Mouse (Mus musculus) midbrain, embryonic 12.5 days (tissue): ENCODE measurements around the gene Cyyr1. TPM values are rescaled to one million over a fixed set of nuclear protein-coding genes. Genes with fewer than 3 reads are reported as not detected.

Experiments
- ATAC-seq: fragments of 200-750 bp; cut with Nextera tagmentation; 2 replicates; pipeline ENCODE4 v1.8.0; 2017; ENCODE audit warnings: low read depth, moderate TSS enrichment, moderate library complexity; ENCODE audit not compliant: low FRiP score
- H3K27ac ChIP-seq: fragments of 300-500 bp; sonication (generic); replicated peaks from 2 replicates; pipeline ENCODE4 v1.5.1; 2016; ENCODE audit warnings: mild to moderate bottlenecking
- H3K27me3 ChIP-seq: fragments of 300-500 bp; sonication (generic); 2 replicates; pipeline ENCODE4 v1.6.1; 2016; ENCODE audit warnings: mild to moderate bottlenecking
- H3K36me3 ChIP-seq: fragments of 300-500 bp; sonication (generic); 2 replicates; pipeline ENCODE4 v1.6.1; 2016
- H3K4me1 ChIP-seq: fragments of 300-500 bp; sonication (generic); 2 replicates; pipeline ENCODE4 v1.6.1; 2016
- H3K4me2 ChIP-seq: fragments of 300-500 bp; sonication (generic); replicated peaks from 2 replicates; pipeline ENCODE4 v1.6.1; 2016; ENCODE audit warnings: mild to moderate bottlenecking, moderate library complexity
- H3K4me3 ChIP-seq: fragments of 300-500 bp; sonication (generic); 2 replicates; pipeline ENCODE4 v1.5.1; 2016; ENCODE audit warnings: mild to moderate bottlenecking
- H3K9ac ChIP-seq: fragments of 300-500 bp; sonication (generic); replicated peaks from 2 replicates; pipeline ENCODE4 v1.6.1; 2016; ENCODE audit warnings: mild to moderate bottlenecking, moderate library complexity
- H3K9me3 ChIP-seq: fragments of 300-500 bp; sonication (generic); 2 replicates; pipeline ENCODE4 v1.6.1; 2016; ENCODE audit warnings: mild to moderate bottlenecking
- WGBS: fragments of 180-500 bp; shearing (Covaris S2); methylation state at CpG from one replicate; pipeline ENCODE4 v1.1.7; 2016; 5-methylcytosine and 5-hydroxymethylcytosine counted together
- polyA plus RNA-seq: library from polyadenylated mRNA; unstranded; fragments of >200 nt; fragmentation: Nextera tagmentation; extraction: Ambion mirVana; gene quantifications from 2 replicates; pipeline ENCODE4 v1.2.1, GENCODE M21; 2016

The Cyyr1 gene
- polyA plus RNA-seq, 1 experiment from 2014 or later: 3.2 TPM

DNA sequence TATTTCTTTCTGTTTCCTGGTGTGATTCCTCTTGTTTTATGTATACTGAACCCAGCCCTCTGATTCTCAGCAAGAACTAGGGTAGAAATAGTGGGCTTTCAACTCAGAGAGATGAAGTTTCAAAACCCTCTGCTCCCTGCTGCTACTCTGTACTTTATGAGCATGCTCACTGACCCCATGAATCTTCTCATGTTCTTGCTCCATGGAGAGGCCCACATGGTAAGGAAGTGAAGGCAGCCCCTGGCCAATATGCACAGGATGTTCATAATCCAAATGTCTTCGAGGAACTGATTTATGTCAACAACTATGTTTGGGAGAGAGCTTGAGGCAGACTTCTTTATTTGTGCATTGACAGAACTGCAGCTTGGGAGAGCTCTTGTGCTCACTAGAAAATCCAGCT is 106.9 kb downstream of the Cyyr1 start:
- H3K4me1 ChIP-seq: no peaks in the 10 kb centered on the region
- no peak for ATAC-seq
- H3K27ac ChIP-seq: no peak overlapping the region
- no peak overlapping the region for H3K4me3 ChIP-seq
- no peaks in the 10 kb centered on the region for H3K36me3 ChIP-seq
- H3K4me2 ChIP-seq: no peak overlapping the region
- no peaks in the 10 kb centered on the region for H3K9me3 ChIP-seq
- H3K27me3 ChIP-seq: no peaks in the 10 kb centered on the region
- WGBS: 64% methylated on average over 1 of the region's 1 CpGs
- no peak overlapping the region for H3K9ac ChIP-seq

DNA sequence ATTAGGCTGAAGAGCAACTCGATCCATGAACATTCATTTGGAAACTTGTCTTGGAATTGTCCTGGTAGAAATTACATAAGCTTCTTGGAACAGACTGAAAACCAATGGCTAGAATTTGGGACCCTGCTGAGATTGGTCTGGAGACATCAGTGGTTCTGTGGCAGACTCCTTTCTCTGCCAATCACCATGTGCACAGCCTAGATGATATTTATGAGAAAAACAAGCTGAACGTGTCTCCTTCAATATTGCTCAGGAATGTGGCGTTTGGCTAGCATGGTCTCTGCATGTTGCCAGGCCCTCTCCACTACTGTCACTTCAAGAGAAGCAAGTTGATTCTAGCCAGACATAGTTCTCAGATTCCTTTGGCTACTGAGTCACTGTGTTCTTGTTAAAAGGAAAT is 107.4 kb downstream of the Cyyr1 start:
- Histone ChIP-seq H3K36me3 (no peaks in the 10 kb centered on the region), H3K27me3 (no peaks in the 10 kb centered on the region), H3K9ac (no peak overlapping the region), H3K27ac (no peak overlapping the region), H3K4me3 (no peak overlapping the region), H3K4me2 (no peak overlapping the region), H3K4me1 (no peaks in the 10 kb centered on the region), H3K9me3 (no peaks in the 10 kb centered on the region)
- no peak for ATAC-seq
- 77% methylated on average over 3 of the region's 3 CpGs for WGBS

DNA sequence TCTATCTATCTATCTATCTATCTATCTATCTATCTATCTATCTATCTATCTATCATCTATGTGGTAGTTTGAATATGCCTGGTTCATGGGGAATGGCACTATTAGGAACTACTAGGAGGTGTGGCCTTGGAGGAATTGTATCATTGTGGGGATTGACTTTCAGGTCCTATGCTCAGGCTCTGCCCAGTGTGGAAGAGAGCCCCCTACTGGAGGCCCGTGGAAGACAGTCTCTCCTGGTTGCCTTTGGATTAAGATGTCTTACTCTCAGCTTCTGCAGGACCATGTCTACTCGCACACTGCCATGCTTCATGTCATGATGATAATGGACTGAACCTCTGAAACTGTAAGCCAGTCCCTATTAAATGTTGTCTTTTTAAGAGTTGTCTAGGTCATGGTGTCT is 117.8 kb downstream of the Cyyr1 start:
- H3K4me3 ChIP-seq: no peak overlapping the region
- H3K4me1 ChIP-seq: no peaks in the 10 kb centered on the region
- H3K27ac ChIP-seq: no peak overlapping the region
- H3K4me2 ChIP-seq: no peak overlapping the region
- no peaks in the 10 kb centered on the region for H3K36me3 ChIP-seq
- H3K9me3 ChIP-seq: no peaks in the 10 kb centered on the region
- no peaks in the 10 kb centered on the region for H3K27me3 ChIP-seq
- H3K9ac ChIP-seq: no peak overlapping the region
- WGBS: 66% methylated on average over 2 of the region's 2 CpGs
- ATAC-seq: no peak

GRCm38 (mm10) chr16:85429173-85429572 is 124.0 kb downstream of the Cyyr1 start:
- no peaks in the 10 kb centered on the region for H3K4me1 ChIP-seq
- no peak overlapping the region for H3K4me2 ChIP-seq
- no peaks in the 10 kb centered on the region for H3K36me3 ChIP-seq
- H3K9ac ChIP-seq: no peak overlapping the region
- no peak overlapping the region for H3K4me3 ChIP-seq
- WGBS: 21% methylated on average over 3 of the region's 3 CpGs
- no peaks in the 10 kb centered on the region for H3K27me3 ChIP-seq
- ATAC-seq: no peak; the same call in 1 of the 2 replicates
- H3K27ac ChIP-seq: no peak overlapping the region
- no peaks in the 10 kb centered on the region for H3K9me3 ChIP-seq

- H3K27me3 ChIP-seq: no peaks in the 10 kb centered on the region
- no peak overlapping the region for H3K4me3 ChIP-seq
- no peak for ATAC-seq
- H3K27ac ChIP-seq: no peak overlapping the region
- H3K4me2 ChIP-seq: no peak overlapping the region
- WGBS: 74% methylated on average over 2 of the region's 2 CpGs
- no peaks in the 10 kb centered on the region for H3K9me3 ChIP-seq
- H3K36me3 ChIP-seq: no peaks in the 10 kb centered on the region
- no peaks in the 10 kb centered on the region for H3K4me1 ChIP-seq
- H3K9ac ChIP-seq: no peak overlapping the region
Observed at GRCm38 (mm10) chr16:85422889-85423288, 130.3 kb downstream of the Cyyr1 start.

DNA sequence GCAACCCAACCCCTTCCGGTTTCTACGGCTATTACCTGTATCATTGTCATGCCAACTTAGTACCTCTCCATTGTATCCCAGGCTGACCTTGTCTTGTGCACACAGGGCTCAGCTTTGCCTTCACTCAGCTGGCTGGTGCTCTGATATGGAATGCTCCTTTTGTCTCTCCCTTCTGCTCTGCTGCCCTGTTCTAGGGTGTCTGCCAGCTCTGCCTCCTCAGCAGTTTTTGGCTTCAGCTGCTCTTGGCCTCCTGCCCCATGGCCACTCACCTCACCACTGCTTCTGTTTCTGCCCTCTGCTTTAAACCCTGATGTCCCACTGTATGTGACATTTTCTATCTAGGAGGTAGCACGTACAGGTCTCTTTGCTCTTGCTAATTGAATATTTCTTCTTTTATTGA is 137.8 kb downstream of the Cyyr1 start:
- Histone ChIP-seq H3K4me3 (no peak overlapping the region), H3K4me2 (no peak overlapping the region), H3K9ac (no peak overlapping the region), H3K36me3 (no peaks in the 10 kb centered on the region), H3K9me3 (no peaks in the 10 kb centered on the region), H3K27ac (no peak overlapping the region), H3K4me1 (no peaks in the 10 kb centered on the region), H3K27me3 (no peaks in the 10 kb centered on the region)
- 86% methylated on average over 3 of the region's 3 CpGs for WGBS
- no peak for ATAC-seq

GRCm38 (mm10) chr16:85393430-85393948 is 159.7 kb downstream of the Cyyr1 start:
- WGBS: 33% methylated on average over 4 of the region's 4 CpGs
- Histone ChIP-seq H3K4me1 (peaks cover 7% of the 10 kb centered on the region; the same call in 1 of the 2 replicates), H3K9me3 (no peaks in the 10 kb centered on the region), H3K9ac (no peak overlapping the region), H3K27me3 (no peaks in the 10 kb centered on the region), H3K27ac (no peak overlapping the region; the same call in 1 of the 2 replicates), H3K36me3 (no peaks in the 10 kb centered on the region), H3K4me2 (no peak overlapping the region), H3K4me3 (no peak overlapping the region)
- peak; percentile 53 for ATAC-seq

DNA sequence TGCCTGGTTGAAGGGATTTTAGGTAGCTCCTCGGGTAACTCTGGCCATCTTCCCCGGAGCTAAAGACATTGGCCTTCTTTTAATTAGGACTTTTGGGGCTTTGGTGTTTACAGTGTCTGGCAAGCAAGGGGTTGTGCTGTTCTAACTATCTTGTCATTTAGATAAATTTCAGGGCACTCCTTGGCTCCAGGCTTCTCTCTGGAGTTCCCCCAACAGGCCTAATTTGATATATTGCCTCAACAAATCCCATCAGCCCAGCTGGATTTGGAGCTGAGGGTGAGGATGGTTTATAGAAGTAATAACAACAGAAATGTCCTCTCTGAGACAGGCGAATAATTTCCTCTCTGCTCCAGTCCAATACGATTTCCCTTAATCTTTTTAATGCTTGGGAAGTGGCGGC is 166.4 kb downstream of the Cyyr1 start:
- Histone ChIP-seq H3K27me3 (no peaks in the 10 kb centered on the region), H3K4me1 (no peaks in the 10 kb centered on the region), H3K9ac (no peak overlapping the region), H3K4me2 (no peak overlapping the region), H3K27ac (no peak overlapping the region), H3K4me3 (no peak overlapping the region), H3K9me3 (no peaks in the 10 kb centered on the region), H3K36me3 (no peaks in the 10 kb centered on the region)
- ATAC-seq: no peak
- WGBS: 56% methylated on average over 5 of the region's 5 CpGs

Other genes with a start within 250 kb of the Cyyr1 start
- gene Adamts1, start 249.7 kb upstream of the Cyyr1 start, polyA plus RNA-seq: 8.6 and 9.2 TPM in 2 replicates